Mouse (Mus musculus): Measurements from ENCODE around the gene Mtx3. TPM values are rescaled to one million over a fixed set of nuclear protein-coding genes. Genes with fewer than 3 reads are reported as not detected.

The Mtx3 gene
- polyA plus RNA-seq, 1 experiment from 2014 or later: 3.9 TPM

GRCm38 (mm10) chr13:92903291-92903690 lies 58.7 kb downstream of the Mtx3 start:
- Histone ChIP-seq H3K4me3 (no peak overlapping the region), H3K9me3 (no peaks in the 10 kb centered on the region), H3K27me3 (replicated peaks) (no peaks in the 10 kb centered on the region), H3K27ac (no peak overlapping the region), H3K36me3 (no peaks in the 10 kb centered on the region), H3K9ac (no peak overlapping the region), H3K4me2 (replicated peaks) (no peak overlapping the region), H3K4me1 (no peaks in the 10 kb centered on the region)
- no peak for ATAC-seq (ENCODE audit: low FRiP score, low read depth)
- WGBS: 79% methylated on average over 4 of the region's 4 CpGs

- no peak overlapping the region for H3K9ac ChIP-seq
- no peaks in the 10 kb centered on the region for H3K4me1 ChIP-seq
- H3K36me3 ChIP-seq: no peaks in the 10 kb centered on the region
- no peak overlapping the region for H3K4me3 ChIP-seq
- WGBS: 84% methylated on average over 5 of the region's 5 CpGs
- no peaks in the 10 kb centered on the region for H3K9me3 ChIP-seq
- no peaks in the 10 kb centered on the region for H3K27me3 ChIP-seq (replicated peaks)
- ATAC-seq (ENCODE audit: low FRiP score, low read depth): no peak
- no peak overlapping the region for H3K4me2 ChIP-seq (replicated peaks)
- H3K27ac ChIP-seq: no peak overlapping the region
These were observed 61.4 kb downstream of the Mtx3 start for GRCm38 (mm10) chr13:92905944-92906343.

- Histone ChIP-seq H3K27me3 (replicated peaks) (no peaks in the 10 kb centered on the region), H3K27ac (no peak overlapping the region), H3K4me3 (no peak overlapping the region), H3K4me1 (no peaks in the 10 kb centered on the region), H3K4me2 (replicated peaks) (no peak overlapping the region), H3K9ac (no peak overlapping the region), H3K9me3 (no peaks in the 10 kb centered on the region), H3K36me3 (no peaks in the 10 kb centered on the region)
- ATAC-seq (ENCODE audit: low FRiP score, low read depth): no peak
- WGBS: 44% methylated on average over 5 of the region's 5 CpGs
These were observed 62.8 kb downstream of the Mtx3 start for GRCm38 (mm10) chr13:92907366-92907765.

Other genes with a start within 250 kb of the Mtx3 start
- gene Serinc5, start 233.7 kb upstream of the Mtx3 start, polyA plus RNA-seq (2016; fragmentation: Nextera tagmentation; extraction: Ambion mirVana): 23.4 and 27.9 TPM in 2 replicates
- gene Thbs4, start 49.9 kb upstream of the Mtx3 start, polyA plus RNA-seq (2016; fragmentation: Nextera tagmentation; extraction: Ambion mirVana): 1.6 and 2.8 TPM in 2 replicates

Measured in neural tube, embryonic 12.5 days (tissue).